Mouse (Mus musculus): Measurements from ENCODE around the gene Lpar1. TPM values are rescaled to one million over a fixed set of nuclear protein-coding genes. Genes with fewer than 3 reads are reported as not detected.

The Lpar1 gene
- polyA plus RNA-seq (2012; rRNA removed) = 12.8 and 15.4 TPM in 2 replicates

DNA sequence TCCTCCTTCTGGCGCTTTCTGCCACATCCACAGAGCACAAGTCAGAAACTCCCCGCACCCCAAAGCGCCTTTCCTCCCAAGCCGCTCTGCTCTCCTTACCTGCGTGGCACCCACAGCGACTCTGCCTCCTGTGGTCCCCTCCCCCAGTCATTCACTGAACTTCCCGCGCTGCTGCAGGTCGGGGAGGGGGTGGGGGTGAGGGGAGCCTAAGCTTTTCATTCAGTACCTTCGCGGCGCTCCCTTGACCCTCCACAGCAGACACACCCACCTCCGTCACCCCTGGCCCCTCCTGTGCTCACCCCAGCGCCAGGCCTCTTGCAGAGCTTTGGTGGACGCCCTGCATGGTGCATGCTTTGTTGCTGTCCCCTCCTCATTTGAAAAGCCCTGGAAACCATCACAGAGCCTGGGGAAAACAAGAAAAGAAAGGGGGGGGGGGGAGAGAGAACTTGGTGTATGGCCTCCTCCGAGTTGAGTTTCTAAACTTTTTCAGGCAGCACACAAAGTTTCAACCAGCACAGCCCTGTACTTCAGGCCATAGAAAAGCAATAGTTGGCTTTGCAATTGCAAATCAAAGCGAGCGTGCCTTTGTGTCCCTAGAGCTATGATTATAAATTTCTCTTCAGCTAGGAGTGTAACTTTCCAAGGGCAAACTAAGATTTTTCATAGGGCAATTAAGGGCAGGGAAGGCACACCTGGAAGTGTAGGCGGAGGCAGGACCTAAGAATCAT is at the start of gene Lpar1:
TSS of gene Lpar1 (minus strand) at position 268 of the 728 bp plus-strand sequence.
- no peaks in the 10 kb centered on the region for H3K27me3 ChIP-seq (replicated peaks; ENCODE audit: control insufficient read depth, insufficient read depth, low read length)
- H3K27ac ChIP-seq (ENCODE audit: insufficient read depth, low read depth, low read length) = peak within 1 kb of the TSS; percentile 67
- no peak for DNase-seq
- H3K36me3 ChIP-seq (ENCODE audit: control insufficient read depth, insufficient read depth, low read length) = no peaks in the 10 kb centered on the region
- no peaks in the 10 kb centered on the region for H3K4me1 ChIP-seq (ENCODE audit: control insufficient read depth, insufficient read depth, low read length)
- H3K4me3 ChIP-seq (ENCODE audit: insufficient read depth, low read depth, low read length) = peak within 1 kb of the TSS; percentile 76
- TF ChIP-seq POLR2A (IDR thresholded peaks at IDR 0.05; ENCODE audit: low read depth, low read length) = no peak
- no peak for TF ChIP-seq CTCF (conservative IDR thresholded peaks at IDR 0.05; ENCODE audit: insufficient read depth, insufficient read length, low read depth, low read length)
- whole genome bisulfite sequencing = 18% methylated on average over 19 of the region's 19 CpGs

DNA sequence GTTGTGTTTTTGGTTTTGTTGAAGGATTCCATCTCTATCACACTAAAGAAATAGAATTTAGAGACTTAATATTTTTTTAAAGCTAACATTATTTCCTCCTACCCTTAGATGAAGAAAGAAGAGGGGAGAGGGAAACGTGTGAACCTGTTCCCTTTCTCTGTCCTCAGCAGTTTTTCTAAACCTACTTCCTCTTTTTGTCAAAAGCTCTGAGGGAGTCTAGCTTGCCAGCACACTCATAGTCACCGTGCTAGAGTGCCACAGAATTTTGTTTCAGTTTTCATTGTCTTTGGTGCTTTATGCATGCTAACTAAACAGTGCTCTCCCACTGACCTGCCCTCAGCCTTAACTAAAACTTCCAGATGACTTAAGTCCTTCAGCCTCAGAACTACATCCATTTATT is 32.2 kb upstream of the Lpar1 start:
- Histone ChIP-seq H3K4me3 (ENCODE audit: insufficient read depth, low read depth, low read length) (no peak overlapping the region), H3K27ac (ENCODE audit: insufficient read depth, low read depth, low read length) (no peak overlapping the region), H3K27me3 (replicated peaks; ENCODE audit: control insufficient read depth, insufficient read depth, low read length) (no peaks in the 10 kb centered on the region), H3K4me1 (ENCODE audit: control insufficient read depth, insufficient read depth, low read length) (no peaks in the 10 kb centered on the region), H3K36me3 (ENCODE audit: control insufficient read depth, insufficient read depth, low read length) (no peaks in the 10 kb centered on the region)
- 31% methylated on average over 2 of the region's 2 CpGs for WGBS
- TF ChIP-seq CTCF (conservative IDR thresholded peaks at IDR 0.05; ENCODE audit: insufficient read depth, insufficient read length, low read depth, low read length) (no peak), POLR2A (IDR thresholded peaks at IDR 0.05; ENCODE audit: low read depth, low read length) (no peak)
- no peak for DNase-seq

DNA sequence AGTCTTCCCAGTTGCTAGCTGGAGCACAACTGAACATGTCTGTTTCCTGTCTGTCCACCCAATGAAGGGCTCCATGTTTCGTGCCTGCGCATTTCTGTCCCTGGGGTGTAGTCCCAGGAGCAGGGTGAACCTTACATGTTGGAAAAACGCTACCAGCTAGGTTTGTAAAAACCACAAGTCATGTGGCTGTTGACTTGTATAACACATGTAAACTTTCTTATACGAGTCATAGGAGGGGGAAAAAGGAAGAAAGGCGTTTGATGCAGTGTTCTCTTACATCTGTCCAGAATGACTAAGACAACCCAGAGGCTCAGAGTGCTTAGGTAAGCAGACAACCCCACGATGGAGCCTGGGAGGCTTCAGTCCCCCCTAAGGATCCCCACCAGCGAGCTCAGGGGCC is 27.5 kb upstream of the Lpar1 start:
- Histone ChIP-seq H3K27me3 (replicated peaks; ENCODE audit: control insufficient read depth, insufficient read depth, low read length) (no peaks in the 10 kb centered on the region), H3K4me1 (ENCODE audit: control insufficient read depth, insufficient read depth, low read length) (no peaks in the 10 kb centered on the region), H3K36me3 (ENCODE audit: control insufficient read depth, insufficient read depth, low read length) (no peaks in the 10 kb centered on the region), H3K27ac (ENCODE audit: insufficient read depth, low read depth, low read length) (no peak overlapping the region), H3K4me3 (ENCODE audit: insufficient read depth, low read depth, low read length) (no peak overlapping the region)
- TF ChIP-seq CTCF (conservative IDR thresholded peaks at IDR 0.05; ENCODE audit: insufficient read depth, insufficient read length, low read depth, low read length) = no peak
- TF ChIP-seq POLR2A (IDR thresholded peaks at IDR 0.05; ENCODE audit: low read depth, low read length) = no peak
- DNase-seq = no peak
- 77% methylated on average over 7 of the region's 7 CpGs for WGBS

DNA sequence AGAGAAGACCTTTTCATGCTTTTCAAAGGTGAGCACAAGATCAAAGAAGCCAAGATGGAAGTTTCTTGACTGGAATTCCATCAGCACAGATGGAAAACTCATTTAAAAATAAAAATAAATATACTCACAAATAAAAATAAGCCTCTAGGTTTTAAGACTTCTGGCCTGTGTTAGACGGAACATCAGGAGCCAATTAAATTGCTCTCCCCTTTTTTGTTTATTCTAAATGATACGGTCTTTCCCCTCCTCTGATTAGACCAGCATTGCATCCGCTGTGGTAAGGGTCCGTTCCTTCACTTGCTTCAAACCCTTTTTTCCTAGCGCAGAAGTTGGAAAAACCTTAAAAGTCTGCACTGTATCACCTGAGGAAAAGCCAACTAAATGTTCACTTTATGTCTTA is 26.8 kb upstream of the Lpar1 start:
- WGBS = 91% methylated on average over 5 of the region's 5 CpGs

DNA sequence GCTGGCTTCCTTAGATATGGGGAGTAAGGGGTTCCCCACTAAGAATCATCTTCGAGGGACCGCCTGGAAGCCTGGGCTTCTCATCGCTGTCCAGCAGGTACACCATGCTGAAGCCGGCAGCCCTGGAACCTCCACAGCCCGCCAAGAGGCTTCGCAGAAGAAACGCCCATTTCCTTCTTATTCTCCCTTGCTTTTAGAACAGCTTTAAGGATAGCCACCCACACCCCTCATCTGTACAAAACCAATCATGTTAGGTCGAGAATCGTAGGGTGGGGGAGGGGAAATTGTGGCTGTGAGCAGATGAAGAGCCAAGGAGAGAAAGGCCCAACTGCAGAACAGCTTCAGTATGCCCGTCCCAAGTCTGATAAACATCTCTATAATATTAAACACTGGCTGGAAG is 26.4 kb upstream of the Lpar1 start:
- no peaks in the 10 kb centered on the region for H3K4me1 ChIP-seq (ENCODE audit: control insufficient read depth, insufficient read depth, low read length)
- H3K27me3 ChIP-seq (replicated peaks; ENCODE audit: control insufficient read depth, insufficient read depth, low read length) = no peaks in the 10 kb centered on the region
- DNase-seq = no peak
- TF ChIP-seq POLR2A (IDR thresholded peaks at IDR 0.05; ENCODE audit: low read depth, low read length) (no peak), CTCF (conservative IDR thresholded peaks at IDR 0.05; ENCODE audit: insufficient read depth, insufficient read length, low read depth, low read length) (no peak)
- H3K27ac ChIP-seq (ENCODE audit: insufficient read depth, low read depth, low read length) = no peak overlapping the region
- WGBS = 75% methylated on average over 10 of the region's 10 CpGs
- no peak overlapping the region for H3K4me3 ChIP-seq (ENCODE audit: insufficient read depth, low read depth, low read length)
- H3K36me3 ChIP-seq (ENCODE audit: control insufficient read depth, insufficient read depth, low read length) = no peaks in the 10 kb centered on the region

More for the DNA sequence above, 26.8 kb upstream of the Lpar1 start:
- H3K27me3 ChIP-seq (replicated peaks; ENCODE audit: control insufficient read depth, insufficient read depth, low read length) = no peaks in the 10 kb centered on the region
- no peak overlapping the region for H3K27ac ChIP-seq (ENCODE audit: insufficient read depth, low read depth, low read length)
- H3K4me1 ChIP-seq (ENCODE audit: control insufficient read depth, insufficient read depth, low read length) = no peaks in the 10 kb centered on the region
- H3K4me3 ChIP-seq (ENCODE audit: insufficient read depth, low read depth, low read length) = no peak overlapping the region
- H3K36me3 ChIP-seq (ENCODE audit: control insufficient read depth, insufficient read depth, low read length) = no peaks in the 10 kb centered on the region
- no peak for DNase-seq
- TF ChIP-seq CTCF (conservative IDR thresholded peaks at IDR 0.05; ENCODE audit: insufficient read depth, insufficient read length, low read depth, low read length) = no peak
- no peak for TF ChIP-seq POLR2A (IDR thresholded peaks at IDR 0.05; ENCODE audit: low read depth, low read length)

DNA sequence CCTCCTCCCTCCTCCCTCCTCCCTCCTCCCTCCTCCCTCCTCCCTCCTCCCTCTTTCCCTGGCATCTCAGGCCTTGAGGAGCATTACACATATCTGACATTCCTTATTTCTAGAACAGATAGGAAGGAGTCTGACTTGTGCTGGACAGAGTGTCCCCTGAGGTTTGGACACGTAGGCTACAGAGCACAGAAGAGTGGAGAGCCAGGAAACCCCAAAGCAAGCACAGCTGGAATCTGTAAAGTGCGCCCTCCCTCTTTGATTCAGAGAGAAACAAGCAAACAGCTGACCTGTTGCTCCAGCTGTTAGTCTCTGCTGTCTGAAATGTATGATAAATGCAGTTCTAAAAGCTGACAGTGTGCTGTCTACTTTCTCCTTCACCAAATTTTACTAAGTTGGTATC is 24.8 kb upstream of the Lpar1 start:
- no peak for TF ChIP-seq POLR2A (IDR thresholded peaks at IDR 0.05; ENCODE audit: low read depth, low read length)
- no peak for TF ChIP-seq CTCF (conservative IDR thresholded peaks at IDR 0.05; ENCODE audit: insufficient read depth, insufficient read length, low read depth, low read length)
- Histone ChIP-seq H3K27ac (ENCODE audit: insufficient read depth, low read depth, low read length) (no peak overlapping the region), H3K36me3 (ENCODE audit: control insufficient read depth, insufficient read depth, low read length) (no peaks in the 10 kb centered on the region), H3K27me3 (replicated peaks; ENCODE audit: control insufficient read depth, insufficient read depth, low read length) (no peaks in the 10 kb centered on the region), H3K4me3 (ENCODE audit: insufficient read depth, low read depth, low read length) (no peak overlapping the region), H3K4me1 (ENCODE audit: control insufficient read depth, insufficient read depth, low read length) (no peaks in the 10 kb centered on the region)
- peak; percentile 43 for DNase-seq
- 40% methylated on average over 2 of the region's 2 CpGs for WGBS

DNA sequence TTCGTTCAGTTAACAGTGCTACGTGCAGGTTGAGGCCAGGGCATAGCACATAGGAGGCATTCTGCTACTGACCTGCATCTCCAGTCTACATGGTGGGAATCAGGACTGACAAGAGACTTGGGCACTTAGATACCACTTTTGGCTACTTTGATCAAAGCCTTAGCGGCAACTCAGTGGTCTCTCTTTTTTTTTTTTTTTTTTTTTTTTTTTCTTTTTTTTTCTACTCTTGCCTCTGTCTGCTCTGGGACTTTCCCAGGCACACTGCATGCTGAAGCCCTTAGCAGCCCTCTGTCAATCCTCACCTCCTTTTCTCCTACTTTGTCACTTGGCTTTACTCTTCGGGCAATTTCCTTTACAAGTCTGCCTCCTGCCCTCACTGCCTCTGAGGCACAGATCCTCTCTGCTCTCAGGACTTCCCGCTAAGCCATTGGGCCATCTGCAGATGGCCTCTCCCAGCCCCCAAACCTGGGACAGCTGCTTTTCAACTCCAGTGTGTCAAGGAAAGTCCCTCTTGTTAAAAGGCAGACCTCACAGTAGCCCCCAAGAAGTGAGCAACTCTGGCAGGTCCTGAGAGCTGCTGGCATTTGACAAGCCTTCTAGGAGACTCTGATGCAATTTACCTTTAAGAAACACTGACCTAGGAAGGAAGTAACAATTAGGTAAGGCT is 23.8 kb upstream of the Lpar1 start:
- Histone ChIP-seq H3K36me3 (ENCODE audit: control insufficient read depth, insufficient read depth, low read length) (no peaks in the 10 kb centered on the region), H3K4me3 (ENCODE audit: insufficient read depth, low read depth, low read length) (no peak overlapping the region), H3K27me3 (replicated peaks; ENCODE audit: control insufficient read depth, insufficient read depth, low read length) (no peaks in the 10 kb centered on the region), H3K4me1 (ENCODE audit: control insufficient read depth, insufficient read depth, low read length) (no peaks in the 10 kb centered on the region), H3K27ac (ENCODE audit: insufficient read depth, low read depth, low read length) (no peak overlapping the region)
- no peak for DNase-seq
- no peak for TF ChIP-seq CTCF (conservative IDR thresholded peaks at IDR 0.05; ENCODE audit: insufficient read depth, insufficient read length, low read depth, low read length)
- no peak for TF ChIP-seq POLR2A (IDR thresholded peaks at IDR 0.05; ENCODE audit: low read depth, low read length)
- 54% methylated on average over 5 of the region's 5 CpGs for WGBS

Data from kidney, adult 2 months (tissue).